Mouse (Mus musculus) forebrain, embryonic 12.5 days (tissue): ENCODE results near the gene Myo16. TPM values are rescaled to one million over a fixed set of nuclear protein-coding genes. Genes with fewer than 3 reads are reported as not detected.
A peak's percentile ranks its signal among the peaks of the same experiment; 100 is the strongest.

Experiments
- ATAC-seq: fragments of 200-750 bp; cut with Nextera tagmentation; 2 replicates; pipeline ENCODE4 v1.8.0; 2017; ENCODE audit warnings: moderate TSS enrichment; ENCODE audit not compliant: low FRiP score
- H3K27ac ChIP-seq: fragments of 300-500 bp; sonication (generic); 2 replicates; pipeline ENCODE4 v1.5.1; 2016; ENCODE audit warnings: mild to moderate bottlenecking
- H3K27me3 ChIP-seq: fragments of 300-500 bp; sonication (generic); 2 replicates; pipeline ENCODE4 v1.6.1; 2016; ENCODE audit warnings: mild to moderate bottlenecking
- H3K36me3 ChIP-seq: fragments of 300-500 bp; sonication (generic); replicated peaks from 2 replicates; pipeline ENCODE4 v1.6.1; 2016; ENCODE audit warnings: mild to moderate bottlenecking
- H3K4me1 ChIP-seq: fragments of 300-500 bp; sonication (generic); 2 replicates; pipeline ENCODE4 v1.6.1; 2016
- H3K4me2 ChIP-seq: fragments of 300-500 bp; sonication (generic); 2 replicates; pipeline ENCODE4 v1.6.1; 2016; ENCODE audit warnings: mild to moderate bottlenecking, moderate library complexity
- H3K4me3 ChIP-seq: fragments of 300-500 bp; sonication (generic); replicated peaks from 2 replicates; pipeline ENCODE4 v1.5.1; 2016; ENCODE audit warnings: mild to moderate bottlenecking
- H3K9ac ChIP-seq: fragments of 300-500 bp; sonication (generic); 2 replicates; pipeline ENCODE4 v1.6.1; 2016; ENCODE audit warnings: mild to moderate bottlenecking
- H3K9me3 ChIP-seq: fragments of 300-500 bp; sonication (generic); 2 replicates; pipeline ENCODE4 v1.6.1; 2016
- WGBS: fragments of 180-500 bp; shearing (Covaris S2); methylation state at CpG from one replicate; pipeline ENCODE4 v1.1.7; 2016; 5-methylcytosine and 5-hydroxymethylcytosine counted together
- polyA plus RNA-seq: library from polyadenylated mRNA; unstranded; fragments of >200 nt; fragmentation: Nextera tagmentation; extraction: Ambion mirVana; gene quantifications from 2 replicates; pipeline ENCODE4 v1.2.1, GENCODE M21; 2016

The Myo16 gene
- polyA plus RNA-seq, 1 experiment from 2014 or later: 1.8 TPM

DNA sequence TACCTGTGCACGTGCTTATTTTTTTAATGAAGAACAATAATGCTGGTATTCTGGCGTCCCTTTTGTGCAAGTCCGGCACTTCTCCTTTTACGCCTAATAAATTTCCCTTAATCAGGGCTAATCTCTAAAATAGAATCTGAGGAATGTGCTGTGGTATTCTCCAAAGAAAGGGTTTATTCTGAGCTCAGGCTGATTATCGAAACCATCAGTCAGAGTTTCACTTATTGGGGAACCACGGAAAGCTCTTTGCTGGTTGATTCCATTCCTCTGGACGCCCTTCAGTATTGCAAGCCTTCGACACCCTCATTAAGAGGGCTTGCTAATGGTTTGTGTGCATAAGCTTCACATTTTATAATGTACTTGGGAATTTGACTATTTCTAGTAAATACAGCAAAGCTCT is 475.0 kb downstream of the Myo16 start:
- no peak overlapping the region for H3K4me2 ChIP-seq
- no peak overlapping the region for H3K27ac ChIP-seq
- H3K27me3 ChIP-seq: peaks cover 8% of the 10 kb centered on the region; the same call in 1 of the 2 replicates
- H3K36me3 ChIP-seq: no peaks in the 10 kb centered on the region; the same call in 1 of the 2 replicates
- no peak overlapping the region for H3K9ac ChIP-seq
- peaks cover 48% of the 10 kb centered on the region for H3K4me1 ChIP-seq
- no peak overlapping the region for H3K4me3 ChIP-seq
- no peaks in the 10 kb centered on the region for H3K9me3 ChIP-seq
- no peak; the same call in 1 of the 2 replicates for ATAC-seq
- 13% methylated on average over 8 of the region's 8 CpGs for WGBS

DNA sequence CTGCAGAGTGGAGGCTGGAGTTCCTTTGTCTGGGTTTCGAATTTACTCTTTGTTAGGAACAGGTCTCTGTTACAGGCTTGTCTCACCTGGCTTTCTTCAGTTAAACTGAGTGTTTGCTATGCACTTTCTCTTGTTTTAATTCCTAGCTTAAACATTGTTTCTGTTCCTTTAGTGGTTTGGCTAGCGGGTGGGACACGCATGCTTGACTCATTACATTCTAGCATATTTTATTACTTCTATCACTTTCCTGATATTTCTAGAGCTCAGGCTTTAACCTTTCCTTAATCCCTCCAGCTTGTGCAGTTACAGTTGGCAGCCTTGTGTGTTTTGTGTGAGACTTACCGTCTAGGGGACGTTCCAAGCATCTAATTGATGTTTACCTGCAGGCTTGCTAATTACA is 476.2 kb downstream of the Myo16 start:
- Histone ChIP-seq H3K27me3 (peaks cover 8% of the 10 kb centered on the region; the same call in 1 of the 2 replicates), H3K9ac (no peak overlapping the region), H3K36me3 (no peaks in the 10 kb centered on the region), H3K27ac (no peak overlapping the region), H3K4me2 (no peak overlapping the region), H3K9me3 (no peaks in the 10 kb centered on the region), H3K4me3 (no peak overlapping the region), H3K4me1 (peaks cover 56% of the 10 kb centered on the region)
- no peak for ATAC-seq
- 39% methylated on average over 5 of the region's 5 CpGs for WGBS

DNA sequence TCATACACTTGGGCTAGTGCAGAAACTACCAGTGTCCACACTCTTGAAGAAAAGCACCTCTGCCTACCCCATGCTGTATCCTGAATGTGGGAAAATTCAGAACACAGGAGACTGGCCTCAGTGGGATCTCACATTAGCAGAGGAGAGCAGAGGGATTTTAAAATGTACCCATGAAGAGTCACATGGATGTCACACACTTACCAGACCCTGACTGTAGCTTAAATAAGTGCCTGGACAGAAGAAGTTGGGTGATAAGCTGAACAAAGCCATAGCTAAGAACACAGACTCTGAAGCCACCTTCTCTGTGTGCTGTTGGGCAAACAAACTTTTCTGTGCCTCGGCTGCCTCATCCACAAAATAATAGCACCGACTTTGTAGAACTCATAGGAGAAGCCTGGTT is 477.3 kb downstream of the Myo16 start:
- no peak overlapping the region for H3K9ac ChIP-seq
- no peaks in the 10 kb centered on the region for H3K9me3 ChIP-seq
- H3K27ac ChIP-seq: no peak overlapping the region
- H3K27me3 ChIP-seq: peaks cover 8% of the 10 kb centered on the region; the same call in 1 of the 2 replicates
- no peak overlapping the region for H3K4me3 ChIP-seq
- H3K36me3 ChIP-seq: no peaks in the 10 kb centered on the region
- H3K4me2 ChIP-seq: no peak overlapping the region
- WGBS: 92% methylated on average over 2 of the region's 2 CpGs
- ATAC-seq: no peak
- peaks cover 47% of the 10 kb centered on the region for H3K4me1 ChIP-seq

DNA sequence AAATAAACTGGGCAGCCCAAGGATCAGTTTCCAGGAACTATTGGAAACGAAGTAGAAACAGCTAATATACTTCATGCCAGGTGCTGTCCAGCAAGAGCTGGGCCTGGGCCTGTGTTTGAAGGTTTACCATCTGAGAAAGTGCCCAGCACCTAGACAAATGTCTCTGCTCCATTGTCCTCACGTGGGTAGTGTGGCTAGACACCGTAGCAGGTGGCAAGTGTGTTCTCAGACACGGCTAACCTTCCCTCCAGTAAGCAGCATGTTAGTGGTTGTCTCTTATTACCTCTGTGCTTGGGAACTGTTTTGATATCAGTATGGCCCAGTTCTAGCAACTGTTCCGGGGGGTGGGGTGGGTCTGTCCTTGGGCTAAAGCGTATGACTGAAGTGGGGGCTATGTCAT is 478.9 kb downstream of the Myo16 start:
- Histone ChIP-seq H3K4me1 (peaks cover 38% of the 10 kb centered on the region), H3K36me3 (no peaks in the 10 kb centered on the region), H3K4me2 (no peak overlapping the region), H3K9ac (no peak overlapping the region), H3K4me3 (no peak overlapping the region), H3K27ac (no peak overlapping the region), H3K9me3 (no peaks in the 10 kb centered on the region), H3K27me3 (peaks cover 8% of the 10 kb centered on the region; the same call in 1 of the 2 replicates)
- WGBS: 74% methylated on average over 6 of the region's 6 CpGs
- ATAC-seq: no peak

DNA sequence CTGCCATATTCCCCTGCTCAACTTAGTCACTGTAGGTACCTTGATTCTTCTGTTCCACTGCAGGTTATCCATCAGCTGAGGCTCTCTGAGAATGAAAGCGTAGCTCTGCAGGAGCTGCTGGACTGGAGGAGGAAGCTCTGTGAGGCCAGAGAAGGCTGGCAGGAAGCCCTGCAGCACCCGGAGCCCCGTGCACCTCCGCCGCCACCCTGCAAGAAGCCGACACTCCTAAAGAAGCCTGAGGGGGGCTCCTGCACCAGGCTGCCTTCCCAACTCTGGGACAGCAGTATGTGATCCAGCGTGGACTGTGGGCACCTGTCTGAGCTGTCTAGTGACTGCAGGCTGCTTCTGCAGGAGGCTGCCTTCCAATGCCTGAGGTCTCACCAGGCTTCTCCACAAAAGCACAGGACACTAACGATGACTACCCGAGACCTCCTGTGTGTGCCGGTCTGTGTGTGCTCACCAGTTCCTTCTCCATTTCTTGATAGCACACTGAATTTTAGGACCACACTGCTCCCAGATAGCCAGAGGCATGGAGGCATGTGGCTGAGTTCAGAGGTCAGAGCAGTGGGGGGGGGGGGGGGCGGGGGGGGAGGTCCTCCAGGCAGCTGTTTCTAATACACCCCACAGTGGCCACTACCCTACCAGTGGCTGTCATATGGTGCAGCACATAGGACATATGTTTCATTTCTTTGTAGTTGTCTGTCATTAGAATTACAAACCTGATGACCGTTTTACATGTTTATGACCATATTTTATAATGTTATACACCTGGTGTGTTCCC is 479.8 kb downstream of the Myo16 start:
- Histone ChIP-seq H3K9ac (no peak overlapping the region), H3K27me3 (peaks cover 8% of the 10 kb centered on the region; the same call in 1 of the 2 replicates), H3K27ac (no peak overlapping the region), H3K4me3 (no peak overlapping the region), H3K36me3 (no peaks in the 10 kb centered on the region), H3K4me2 (no peak overlapping the region), H3K9me3 (no peaks in the 10 kb centered on the region), H3K4me1 (peaks cover 30% of the 10 kb centered on the region)
- ATAC-seq: peak; percentile 27; the same call in 1 of the 2 replicates
- WGBS: 58% methylated on average over 12 of the region's 12 CpGs

DNA sequence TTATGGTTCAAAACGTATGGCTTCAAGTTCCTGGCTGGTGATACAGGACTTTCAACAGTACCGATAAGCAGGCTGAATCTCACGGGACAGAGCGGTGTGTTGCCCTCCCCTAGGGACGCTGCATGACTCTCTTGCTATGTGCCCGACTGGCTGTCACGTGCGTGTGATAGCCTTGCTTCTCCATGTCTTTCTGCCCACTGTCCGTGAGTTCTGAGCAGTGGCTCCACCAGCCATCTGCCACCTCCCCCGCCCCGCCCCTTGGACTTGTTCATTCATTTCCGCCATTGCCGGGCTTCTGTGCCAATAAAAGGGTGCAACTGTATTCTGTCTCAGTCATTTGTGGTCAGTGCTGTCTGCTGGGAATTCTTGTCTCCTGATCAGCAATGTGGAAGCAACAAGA is 480.7 kb downstream of the Myo16 start:
- ATAC-seq: no peak
- Histone ChIP-seq H3K36me3 (no peaks in the 10 kb centered on the region), H3K27me3 (peaks cover 8% of the 10 kb centered on the region; the same call in 1 of the 2 replicates), H3K9ac (no peak overlapping the region), H3K4me2 (no peak overlapping the region), H3K4me3 (no peak overlapping the region), H3K4me1 (peaks cover 24% of the 10 kb centered on the region), H3K9me3 (no peaks in the 10 kb centered on the region), H3K27ac (no peak overlapping the region)
- WGBS: 84% methylated on average over 13 of the region's 13 CpGs

DNA sequence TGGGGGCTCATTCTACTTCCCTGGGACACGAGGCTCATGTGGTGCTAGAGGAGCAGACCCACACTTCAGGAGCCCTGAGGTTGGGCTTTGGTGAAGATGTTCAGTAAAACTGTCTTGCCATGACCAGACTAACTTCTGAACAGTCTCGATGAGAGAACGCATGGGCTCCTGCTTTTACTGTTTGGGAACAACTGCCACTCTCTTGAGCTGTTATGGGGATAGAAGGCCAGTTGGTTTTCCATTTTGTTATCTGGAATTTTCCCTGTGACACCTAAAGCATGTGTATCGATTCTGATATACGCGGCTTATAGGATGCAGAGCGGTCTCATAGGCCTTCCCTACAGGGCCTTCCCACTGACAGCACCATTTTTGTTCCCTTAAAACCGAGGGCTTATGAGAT is 485.2 kb downstream of the Myo16 start:
- Histone ChIP-seq H3K9me3 (no peaks in the 10 kb centered on the region), H3K4me3 (no peak overlapping the region), H3K9ac (no peak overlapping the region), H3K36me3 (no peaks in the 10 kb centered on the region), H3K4me1 (peaks cover 9% of the 10 kb centered on the region), H3K4me2 (no peak overlapping the region), H3K27me3 (peaks cover 4% of the 10 kb centered on the region; the same call in 1 of the 2 replicates), H3K27ac (no peak overlapping the region)
- ATAC-seq: no peak
- WGBS: 91% methylated on average over 8 of the region's 8 CpGs

DNA sequence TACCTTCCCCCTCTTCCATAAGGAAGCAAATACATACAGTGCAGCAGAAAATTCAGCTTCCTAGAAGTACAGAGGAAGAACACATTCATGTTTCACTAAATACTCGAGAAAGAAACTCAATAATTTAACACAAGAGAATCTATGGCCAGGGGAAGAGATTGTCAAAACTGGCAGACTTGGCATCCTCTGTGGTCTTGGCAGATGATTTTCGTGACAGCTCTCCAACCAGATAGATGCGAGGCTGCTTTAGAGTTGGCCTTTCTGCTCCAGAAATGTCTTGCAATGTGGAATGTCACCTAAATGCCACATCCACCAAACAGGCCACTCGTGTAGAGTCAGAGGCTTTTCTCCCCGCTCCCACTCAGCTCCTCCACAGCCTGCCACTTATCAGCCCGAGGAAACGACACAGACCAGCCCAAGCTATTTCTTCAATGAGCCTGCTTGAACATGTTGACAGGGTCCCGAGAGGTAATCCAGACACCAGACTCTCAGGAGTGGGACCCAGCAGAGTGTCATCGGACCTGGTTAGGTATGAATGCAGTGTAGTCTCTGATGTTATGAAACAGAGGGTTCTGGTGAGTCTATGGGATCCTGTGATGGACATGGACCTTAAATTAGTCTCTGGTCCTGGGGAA is 486.6 kb downstream of the Myo16 start:
- ATAC-seq: no peak
- H3K27ac ChIP-seq: no peak overlapping the region
- no peak overlapping the region for H3K9ac ChIP-seq
- no peak overlapping the region for H3K4me2 ChIP-seq
- peaks cover 9% of the 10 kb centered on the region; the same call in 1 of the 2 replicates for H3K4me1 ChIP-seq
- no peaks in the 10 kb centered on the region for H3K36me3 ChIP-seq
- no peak overlapping the region for H3K4me3 ChIP-seq
- H3K27me3 ChIP-seq: peaks cover 4% of the 10 kb centered on the region; the same call in 1 of the 2 replicates
- H3K9me3 ChIP-seq: no peaks in the 10 kb centered on the region
- WGBS: 84% methylated on average over 9 of the region's 9 CpGs

DNA sequence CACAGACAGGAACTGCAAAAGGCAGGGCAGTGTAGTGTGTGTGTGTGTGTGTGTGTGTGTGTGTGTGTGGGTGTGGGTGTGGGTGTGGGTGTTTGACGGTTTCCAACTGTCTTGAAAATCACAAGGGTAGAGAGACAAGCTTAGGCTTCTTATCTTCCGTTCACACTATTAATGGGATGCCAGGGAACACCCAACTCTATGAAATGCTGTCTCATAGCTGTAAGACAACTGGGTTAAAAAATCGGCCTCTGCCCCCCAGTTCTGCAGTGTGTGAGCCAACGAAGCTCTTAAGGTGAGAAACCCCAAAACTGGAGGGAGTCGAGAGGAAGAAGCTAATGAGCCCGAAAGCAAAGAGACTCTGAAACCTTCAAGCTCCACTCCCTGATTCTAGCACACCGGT is 487.1 kb downstream of the Myo16 start:
- 82% methylated on average over 7 of the region's 7 CpGs for WGBS
- Histone ChIP-seq H3K4me2 (no peak overlapping the region), H3K9me3 (no peaks in the 10 kb centered on the region), H3K36me3 (no peaks in the 10 kb centered on the region), H3K27ac (no peak overlapping the region), H3K9ac (no peak overlapping the region), H3K4me1 (peaks cover 9% of the 10 kb centered on the region; the same call in 1 of the 2 replicates), H3K4me3 (no peak overlapping the region), H3K27me3 (peaks cover 4% of the 10 kb centered on the region; the same call in 1 of the 2 replicates)
- ATAC-seq: no peak

DNA sequence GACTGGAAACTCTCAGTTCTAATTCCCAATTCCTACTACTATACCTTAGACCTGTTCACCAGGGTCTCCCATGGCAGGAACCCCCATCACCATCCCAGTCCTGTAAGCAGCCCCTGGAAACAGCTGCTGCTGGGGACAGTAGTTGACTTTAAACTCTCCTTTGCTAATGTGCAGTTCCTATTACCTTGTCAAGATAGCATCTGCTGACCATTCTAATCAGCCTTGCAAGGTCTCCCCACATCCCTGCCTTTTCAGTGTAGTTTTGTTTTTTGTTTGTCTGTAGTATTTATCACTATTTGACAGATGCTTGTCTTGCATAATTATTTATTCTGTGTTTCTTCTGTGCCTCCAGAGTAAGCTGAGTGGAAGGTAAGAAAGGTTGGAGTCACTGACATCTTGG is 487.6 kb downstream of the Myo16 start:
- no peaks in the 10 kb centered on the region for H3K36me3 ChIP-seq
- H3K27me3 ChIP-seq: peaks cover 4% of the 10 kb centered on the region; the same call in 1 of the 2 replicates
- peaks cover 9% of the 10 kb centered on the region; the same call in 1 of the 2 replicates for H3K4me1 ChIP-seq
- H3K9me3 ChIP-seq: no peaks in the 10 kb centered on the region
- H3K4me3 ChIP-seq: no peak overlapping the region
- no peak overlapping the region for H3K27ac ChIP-seq
- H3K9ac ChIP-seq: no peak overlapping the region
- no peak for ATAC-seq
- H3K4me2 ChIP-seq: no peak overlapping the region

DNA sequence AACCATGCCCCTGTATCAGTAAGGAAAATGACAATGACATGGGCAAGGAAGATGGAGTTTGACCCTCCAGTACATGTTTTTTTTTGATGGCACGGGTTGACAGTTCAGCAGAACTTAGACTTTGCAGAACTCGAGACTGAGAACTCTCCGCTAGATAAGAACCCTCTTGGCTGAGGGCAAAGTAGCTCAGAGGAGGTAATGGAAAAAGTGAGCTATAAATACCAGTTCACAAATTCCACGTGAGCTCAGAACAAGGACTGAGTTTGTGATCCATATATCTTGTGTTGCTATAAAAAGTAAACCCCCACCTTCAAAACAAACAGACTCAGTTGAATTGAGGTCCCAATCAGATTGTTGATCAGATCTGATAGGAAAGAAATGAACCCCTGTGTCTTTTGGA is 489.5 kb downstream of the Myo16 start:
- Histone ChIP-seq H3K4me2 (no peak overlapping the region), H3K4me1 (peaks cover 9% of the 10 kb centered on the region; the same call in 1 of the 2 replicates), H3K4me3 (no peak overlapping the region), H3K36me3 (no peaks in the 10 kb centered on the region), H3K9me3 (no peaks in the 10 kb centered on the region), H3K27me3 (peaks cover 7% of the 10 kb centered on the region; the same call in 1 of the 2 replicates), H3K9ac (no peak overlapping the region), H3K27ac (no peak overlapping the region)
- ATAC-seq: no peak
- 94% methylated on average over 4 of the region's 4 CpGs for WGBS

DNA sequence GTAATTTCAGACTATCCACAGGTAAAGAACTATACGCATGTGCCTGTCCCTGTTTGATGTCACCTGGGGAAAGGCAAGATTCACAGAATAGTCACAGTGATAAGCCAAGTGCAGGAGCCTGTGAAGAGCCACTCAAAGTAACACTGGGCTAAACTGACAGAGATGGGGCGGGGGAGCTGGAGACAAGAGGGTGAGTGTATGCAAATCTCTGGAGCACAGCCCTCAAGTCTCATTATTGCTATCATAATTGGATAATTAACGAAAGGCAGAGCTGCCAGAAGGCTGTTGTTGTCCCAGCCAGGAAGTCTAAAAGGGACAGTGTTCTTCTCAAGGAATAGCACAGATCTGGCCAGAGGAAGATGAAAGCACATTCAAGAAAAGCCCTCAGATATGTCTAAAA is 490.8 kb downstream of the Myo16 start:
- Histone ChIP-seq H3K9me3 (no peaks in the 10 kb centered on the region), H3K4me3 (no peak overlapping the region), H3K4me1 (peaks cover 9% of the 10 kb centered on the region; the same call in 1 of the 2 replicates), H3K36me3 (no peaks in the 10 kb centered on the region), H3K9ac (no peak overlapping the region), H3K4me2 (no peak overlapping the region), H3K27ac (peak overlapping the region; percentile 36; the same call in 1 of the 2 replicates), H3K27me3 (peaks cover 7% of the 10 kb centered on the region; the same call in 1 of the 2 replicates)
- 39% methylated on average over 3 of the region's 3 CpGs for WGBS
- ATAC-seq: peak; percentile 79; the same call in 1 of the 2 replicates
